Mouse (Mus musculus): ENCODE data around the gene Zfp52. TPM values are rescaled to one million over a fixed set of nuclear protein-coding genes. Genes with fewer than 3 reads are reported as not detected.

The Zfp52 gene
- 1.8 and 2.3 TPM in 2 replicates for polyA plus RNA-seq (2015; fragmentation: Nextera tagmentation; extraction: Ambion mirVana)

DNA sequence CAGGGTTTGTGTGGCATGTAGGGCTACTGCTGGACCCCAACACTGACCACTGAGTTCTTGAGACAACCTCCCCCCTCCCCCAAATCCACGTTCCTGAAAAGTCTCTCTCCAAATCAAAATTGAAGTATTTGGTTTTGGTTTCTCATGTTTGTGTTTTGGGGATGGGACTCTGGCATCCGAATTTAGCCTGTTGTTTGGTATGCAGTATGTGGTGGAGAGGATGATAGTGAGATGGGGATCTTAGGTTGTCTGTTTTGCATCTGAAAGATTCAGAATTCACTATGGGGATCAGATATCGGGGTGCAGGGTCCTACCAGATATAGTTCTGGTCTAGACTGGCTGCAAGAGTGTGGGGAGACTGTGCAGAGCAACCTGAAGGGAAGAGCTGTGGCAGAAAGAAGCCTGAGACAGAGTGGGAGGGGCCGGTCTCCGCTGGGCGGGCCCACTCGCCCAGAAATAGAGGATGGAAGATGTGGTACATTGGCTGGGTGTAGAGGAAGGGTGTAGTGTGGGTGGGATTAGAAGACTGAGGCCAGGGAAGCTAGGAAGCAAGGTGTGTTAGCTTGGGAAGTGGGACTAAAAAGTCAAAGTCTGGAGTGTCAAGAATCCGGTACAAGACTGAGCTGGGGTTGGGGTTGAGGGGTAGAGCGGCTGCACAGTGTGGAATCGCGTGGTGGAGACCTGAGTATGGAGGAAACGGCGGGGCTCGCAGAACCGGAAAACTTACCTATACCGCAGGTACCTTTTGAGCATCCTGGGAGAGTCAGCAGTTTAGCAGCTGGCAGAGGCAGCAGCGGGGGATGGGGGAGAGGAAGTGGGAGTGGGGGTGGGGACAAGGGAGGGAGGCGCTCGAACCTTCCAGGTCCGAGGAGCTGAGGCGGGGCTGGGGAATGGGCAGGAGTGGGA, at the start of gene Zfp52:
Gene Zfp52, plus strand, starts transcription at position 444 of the 906 bp plus-strand sequence.
- Histone ChIP-seq H3K4me1 (replicated peaks) (peaks cover 26% of the 10 kb centered on the region), H3K9me3 (no peaks in the 10 kb centered on the region), H3K36me3 (no peaks in the 10 kb centered on the region), H3K4me3 (peak within 1 kb of the TSS; percentile 44), H3K4me2 (peak within 1 kb of the TSS; percentile 72), H3K9ac (peak within 1 kb of the TSS; percentile 66), H3K27me3 (no peaks in the 10 kb centered on the region), H3K27ac (replicated peaks) (no peak within 1 kb of the TSS)
- peak; percentile 33 for ATAC-seq (ENCODE audit: low read depth)
- WGBS, result 6% methylated on average over 21 of the region's 21 CpGs

DNA sequence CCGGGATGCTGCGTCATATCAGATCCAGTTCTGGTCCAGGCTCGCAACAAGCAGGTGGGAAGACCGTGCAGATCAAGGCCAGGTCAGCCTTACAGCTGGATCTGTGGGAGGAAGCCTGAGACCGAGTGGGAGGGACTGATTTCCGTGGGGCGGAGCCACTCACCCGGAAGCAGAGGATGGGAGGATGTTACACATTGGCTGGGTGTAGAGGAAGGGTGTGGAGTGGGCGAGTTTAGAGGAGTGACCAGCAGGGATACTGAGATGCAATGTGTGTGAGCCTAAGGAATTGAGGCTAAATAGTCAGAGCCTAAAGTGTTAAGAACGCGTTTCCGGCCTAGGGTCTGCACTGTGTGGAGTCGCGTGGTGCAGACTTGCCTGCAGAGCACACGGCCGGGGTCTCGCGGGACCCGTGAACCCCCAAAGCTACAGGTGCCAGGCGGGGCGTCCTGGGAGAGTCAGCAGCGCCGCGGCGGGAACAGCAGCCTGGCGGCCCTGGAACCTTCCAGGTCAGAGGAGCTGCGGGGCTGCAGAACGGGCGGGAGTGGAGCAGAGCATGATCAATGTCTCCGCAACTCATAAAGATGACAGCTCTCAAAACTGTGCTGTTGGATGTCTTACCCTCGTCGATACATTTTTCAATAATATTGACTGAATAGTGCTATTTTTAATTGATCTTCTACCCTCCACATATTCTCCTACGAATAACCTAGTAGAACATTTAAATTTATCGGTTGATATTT, 46.4 kb upstream of the Zfp52 start, which contains the start of gene Zfp53:
Gene Zfp53, plus strand, starts transcription at position 239 of the 740 bp plus-strand sequence.
- H3K9ac ChIP-seq, result peak within 1 kb of the TSS; percentile 77

GRCm38 (mm10) chr17:21489500-21490001, 45.8 kb upstream of the Zfp52 start:
- Histone ChIP-seq H3K27ac (replicated peaks) (no peak overlapping the region; the same call in 1 of the 2 replicates), H3K4me3 (peak overlapping the region; percentile 88), H3K4me1 (replicated peaks) (peaks cover 15% of the 10 kb centered on the region), H3K9ac (peak overlapping the region; percentile 77), H3K9me3 (no peaks in the 10 kb centered on the region), H3K4me2 (peak overlapping the region; percentile 77), H3K27me3 (no peaks in the 10 kb centered on the region), H3K36me3 (peaks cover 4% of the 10 kb centered on the region; the same call in 1 of the 2 replicates)
- 0 out of 2 replicates have a peak, but pooled peaks have one; percentile 1 for ATAC-seq (ENCODE audit: low read depth)
- 15% methylated on average over 8 of the region's 8 CpGs for WGBS

More for the DNA sequence above, 46.4 kb upstream of the Zfp52 start, which contains the start of gene Zfp53:
- Histone ChIP-seq H3K4me3 (peak within 1 kb of the TSS; percentile 88), H3K27me3 (no peaks in the 10 kb centered on the region), H3K27ac (replicated peaks) (peak within 1 kb of the TSS; percentile 79), H3K4me1 (replicated peaks) (peaks cover 15% of the 10 kb centered on the region), H3K9me3 (no peaks in the 10 kb centered on the region), H3K36me3 (peaks cover 4% of the 10 kb centered on the region; the same call in 1 of the 2 replicates), H3K4me2 (peak within 1 kb of the TSS; percentile 77)
- peak; percentile 100 for ATAC-seq (ENCODE audit: low read depth)
- 1% methylated on average over 34 of the region's 34 CpGs for WGBS

DNA sequence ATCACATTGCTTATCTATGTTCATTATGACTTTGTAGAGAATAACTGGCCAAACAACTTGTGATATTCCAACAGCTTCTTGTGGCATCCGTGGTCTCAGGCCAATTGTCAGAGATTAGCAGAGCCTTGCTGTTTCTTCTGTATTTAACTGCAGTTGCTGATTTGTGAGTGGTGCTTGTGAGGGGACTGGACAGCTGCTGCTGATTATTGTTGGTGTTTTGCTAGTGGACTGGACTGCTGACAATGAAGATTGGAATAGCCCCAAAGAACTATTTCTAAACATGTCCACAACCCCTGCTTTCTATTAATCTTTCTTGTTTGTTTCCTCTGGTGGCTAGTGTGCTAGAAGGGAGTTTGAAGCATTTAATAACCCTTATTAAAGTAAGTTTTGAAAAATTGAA, 34.0 kb upstream of the Zfp52 start:
- Histone ChIP-seq H3K27me3 (no peaks in the 10 kb centered on the region), H3K9me3 (no peaks in the 10 kb centered on the region), H3K4me3 (no peak overlapping the region), H3K27ac (replicated peaks) (no peak overlapping the region), H3K36me3 (peaks cover 11% of the 10 kb centered on the region), H3K9ac (no peak overlapping the region), H3K4me1 (replicated peaks) (no peaks in the 10 kb centered on the region), H3K4me2 (no peak overlapping the region)
- WGBS, result 84% methylated on average over 1 of the region's 1 CpGs
- no peak for ATAC-seq (ENCODE audit: low read depth)

GRCm38 (mm10) chr17:21504524-21504923, 30.8 kb upstream of the Zfp52 start:
- H3K4me2 ChIP-seq, result no peak overlapping the region
- H3K4me1 ChIP-seq (replicated peaks), result no peaks in the 10 kb centered on the region
- H3K27me3 ChIP-seq, result no peaks in the 10 kb centered on the region
- 92% methylated on average over 1 of the region's 1 CpGs for WGBS
- no peaks in the 10 kb centered on the region for H3K9me3 ChIP-seq
- H3K9ac ChIP-seq, result no peak overlapping the region
- ATAC-seq (ENCODE audit: low read depth), result no peak
- H3K4me3 ChIP-seq, result no peak overlapping the region
- H3K27ac ChIP-seq (replicated peaks), result no peak overlapping the region
- peaks cover 24% of the 10 kb centered on the region for H3K36me3 ChIP-seq

DNA sequence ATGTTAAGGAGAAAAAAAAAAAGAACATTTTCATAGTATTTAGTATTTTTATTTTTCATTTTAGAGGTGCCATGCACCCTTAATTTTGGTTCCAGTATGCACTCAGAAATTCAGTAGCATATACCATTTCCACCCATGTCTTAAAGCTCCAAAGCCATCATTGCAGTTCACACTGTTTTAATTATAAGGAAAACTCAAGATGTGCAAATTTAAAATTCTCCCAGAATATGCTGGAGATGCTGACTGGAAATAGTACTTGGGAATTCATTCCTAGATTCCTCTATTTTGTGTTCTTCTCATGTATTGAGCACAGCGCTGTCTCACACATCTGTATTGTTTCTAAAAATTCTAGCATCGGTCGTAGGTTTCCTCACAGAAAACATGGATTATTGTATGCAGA, 29.1 kb upstream of the Zfp52 start:
- H3K4me1 ChIP-seq (replicated peaks), result no peaks in the 10 kb centered on the region
- H3K9ac ChIP-seq, result no peak overlapping the region
- H3K4me2 ChIP-seq, result no peak overlapping the region
- 95% methylated on average over 3 of the region's 3 CpGs for WGBS
- ATAC-seq (ENCODE audit: low read depth), result no peak
- H3K4me3 ChIP-seq, result no peak overlapping the region
- no peak overlapping the region for H3K27ac ChIP-seq (replicated peaks)
- H3K36me3 ChIP-seq, result peaks cover 24% of the 10 kb centered on the region
- H3K27me3 ChIP-seq, result no peaks in the 10 kb centered on the region
- H3K9me3 ChIP-seq, result no peaks in the 10 kb centered on the region

DNA sequence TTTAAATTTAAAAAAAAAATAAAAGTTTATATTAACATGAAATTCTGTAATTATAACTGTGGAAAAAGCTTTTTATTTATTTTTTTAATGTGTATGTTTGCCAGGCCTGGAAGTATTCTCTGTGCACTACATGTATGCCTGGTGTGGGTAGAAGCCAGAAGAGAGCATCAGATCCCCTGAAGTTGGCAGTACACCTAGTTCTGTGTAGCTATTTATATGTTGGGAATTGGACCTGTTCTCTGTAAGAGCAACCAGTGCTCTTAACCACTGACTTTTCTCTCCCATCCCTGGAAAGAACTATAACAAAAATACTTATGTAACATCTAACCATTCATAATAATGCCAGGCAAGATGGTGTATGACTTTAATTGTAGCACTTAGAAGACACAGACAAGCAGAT, 25.6 kb upstream of the Zfp52 start:
- Histone ChIP-seq H3K9ac (no peak overlapping the region), H3K27ac (replicated peaks) (no peak overlapping the region), H3K4me2 (no peak overlapping the region), H3K27me3 (no peaks in the 10 kb centered on the region), H3K4me1 (replicated peaks) (no peaks in the 10 kb centered on the region), H3K36me3 (peaks cover 28% of the 10 kb centered on the region), H3K4me3 (no peak overlapping the region), H3K9me3 (no peaks in the 10 kb centered on the region)
- no peak for ATAC-seq (ENCODE audit: low read depth)

- Histone ChIP-seq H3K27me3 (no peaks in the 10 kb centered on the region), H3K9me3 (no peaks in the 10 kb centered on the region), H3K4me2 (peak overlapping the region; percentile 78), H3K9ac (peak overlapping the region; percentile 71; the same call in 1 of the 2 replicates), H3K36me3 (peaks cover 3% of the 10 kb centered on the region), H3K4me1 (replicated peaks) (peaks cover 12% of the 10 kb centered on the region), H3K27ac (replicated peaks) (peak overlapping the region; percentile 84), H3K4me3 (peak overlapping the region; percentile 58)
- 3% methylated on average over 8 of the region's 8 CpGs for WGBS
- ATAC-seq (ENCODE audit: low read depth), result peak; percentile 71
These were observed 19.8 kb upstream of the Zfp52 start for GRCm38 (mm10) chr17:21515403-21516105.

- Histone ChIP-seq H3K4me3 (peak overlapping the region; percentile 58), H3K9me3 (no peaks in the 10 kb centered on the region), H3K27ac (replicated peaks) (peak overlapping the region; percentile 84), H3K4me2 (peak overlapping the region; percentile 78), H3K27me3 (no peaks in the 10 kb centered on the region), H3K4me1 (replicated peaks) (peaks cover 12% of the 10 kb centered on the region), H3K9ac (peak overlapping the region; percentile 71), H3K36me3 (peaks cover 3% of the 10 kb centered on the region)
- peak; percentile 93 for ATAC-seq (ENCODE audit: low read depth)
- under 1% methylated on average over 37 of the region's 37 CpGs for WGBS
These were observed 18.9 kb upstream of the Zfp52 start for GRCm38 (mm10) chr17:21516201-21517129.

DNA sequence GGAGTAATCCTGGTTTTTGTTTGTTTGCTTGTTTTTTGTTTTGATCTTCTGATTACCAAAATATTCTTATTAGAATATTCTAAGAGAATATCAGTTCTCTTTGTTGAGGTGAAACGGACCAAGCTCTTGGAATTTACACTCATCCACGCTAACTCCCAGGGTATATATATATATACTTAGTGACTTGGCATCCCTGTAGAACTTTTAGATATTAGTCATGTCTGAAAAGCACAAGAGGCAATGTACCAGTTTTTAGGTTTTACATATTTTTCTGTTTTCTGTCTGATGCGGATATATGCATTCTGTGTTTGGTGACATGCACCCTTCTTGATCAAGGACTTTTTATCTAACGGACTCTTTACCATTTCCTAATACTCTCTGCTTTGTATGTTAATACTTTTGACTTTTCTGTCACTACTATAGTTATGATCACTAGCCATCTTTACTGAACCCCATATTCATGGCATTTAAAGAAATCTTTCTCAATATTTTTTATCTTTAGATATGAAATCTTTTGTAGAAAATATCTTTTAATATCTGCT, 18.1 kb upstream of the Zfp52 start:
- Histone ChIP-seq H3K4me2 (peak overlapping the region; percentile 78), H3K27me3 (no peaks in the 10 kb centered on the region), H3K36me3 (peaks cover under 1% of the 10 kb centered on the region), H3K9me3 (no peaks in the 10 kb centered on the region), H3K27ac (replicated peaks) (peak overlapping the region; percentile 84), H3K4me3 (peak overlapping the region; percentile 58), H3K4me1 (replicated peaks) (peaks cover 12% of the 10 kb centered on the region), H3K9ac (peak overlapping the region; percentile 71)
- no peak for ATAC-seq (ENCODE audit: low read depth)
- WGBS, result 44% methylated on average over 4 of the region's 4 CpGs

Data from neural tube, embryonic 13.5 days (tissue).